Mouse (Mus musculus): ENCODE measurements around the gene Gm49345. TPM values are rescaled to one million over a fixed set of nuclear protein-coding genes. Genes with fewer than 3 reads are reported as not detected.

Gene Gm49345
- polyA plus RNA-seq, 1 experiment from 2014 or later, result not detected

DNA sequence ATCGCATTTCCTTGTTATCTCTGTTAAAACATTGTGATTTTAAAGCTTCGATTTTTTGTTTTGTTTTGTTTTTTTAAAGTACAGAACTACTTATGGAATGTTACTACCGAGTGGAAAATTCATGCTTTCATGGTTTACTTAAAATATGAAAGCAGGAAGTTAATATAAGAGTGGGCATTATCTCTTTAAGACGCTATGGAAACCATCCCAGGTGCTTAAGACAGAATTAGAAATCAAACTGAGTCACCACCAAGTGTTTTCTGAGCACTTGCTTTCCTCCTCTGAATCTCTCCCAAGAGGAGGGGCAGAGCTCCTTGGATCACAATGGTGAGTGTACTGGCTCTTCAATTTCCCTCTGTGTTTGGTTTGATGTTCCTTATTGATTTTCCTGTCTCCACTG, 27.5 kb downstream of the Gm49345 start:
- Histone ChIP-seq H3K27me3 (ENCODE audit: insufficient read depth, low read length) (no peaks in the 10 kb centered on the region), H3K4me1 (ENCODE audit: insufficient read depth) (peaks cover 4% of the 10 kb centered on the region; the same call in 1 of the 2 replicates), H3K36me3 (replicated peaks; ENCODE audit: insufficient read depth, low read length) (no peaks in the 10 kb centered on the region), H3K27ac (ENCODE audit: low read depth) (no peak overlapping the region), H3K9me3 (ENCODE audit: low read length) (no peaks in the 10 kb centered on the region), H3K9ac (replicated peaks) (no peak overlapping the region), H3K4me2 (ENCODE audit: low read depth, low read length) (peak overlapping the region; percentile 66; the same call in 1 of the 2 replicates), H3K4me3 (ENCODE audit: low read depth, low read length) (no peak overlapping the region; the same call in 1 of the 2 replicates)
- ATAC-seq, result no peak
- 75% methylated on average over 4 of the region's 4 CpGs for WGBS (ENCODE audit: insufficient replicate concordance)
- DNase-seq, result no peak
- TF ChIP-seq EP300 (IDR thresholded peaks at IDR 0.05; ENCODE audit: low read depth) (no peak), CTCF (IDR thresholded peaks at IDR 0.05; ENCODE audit: low read depth) (no peak)

DNA sequence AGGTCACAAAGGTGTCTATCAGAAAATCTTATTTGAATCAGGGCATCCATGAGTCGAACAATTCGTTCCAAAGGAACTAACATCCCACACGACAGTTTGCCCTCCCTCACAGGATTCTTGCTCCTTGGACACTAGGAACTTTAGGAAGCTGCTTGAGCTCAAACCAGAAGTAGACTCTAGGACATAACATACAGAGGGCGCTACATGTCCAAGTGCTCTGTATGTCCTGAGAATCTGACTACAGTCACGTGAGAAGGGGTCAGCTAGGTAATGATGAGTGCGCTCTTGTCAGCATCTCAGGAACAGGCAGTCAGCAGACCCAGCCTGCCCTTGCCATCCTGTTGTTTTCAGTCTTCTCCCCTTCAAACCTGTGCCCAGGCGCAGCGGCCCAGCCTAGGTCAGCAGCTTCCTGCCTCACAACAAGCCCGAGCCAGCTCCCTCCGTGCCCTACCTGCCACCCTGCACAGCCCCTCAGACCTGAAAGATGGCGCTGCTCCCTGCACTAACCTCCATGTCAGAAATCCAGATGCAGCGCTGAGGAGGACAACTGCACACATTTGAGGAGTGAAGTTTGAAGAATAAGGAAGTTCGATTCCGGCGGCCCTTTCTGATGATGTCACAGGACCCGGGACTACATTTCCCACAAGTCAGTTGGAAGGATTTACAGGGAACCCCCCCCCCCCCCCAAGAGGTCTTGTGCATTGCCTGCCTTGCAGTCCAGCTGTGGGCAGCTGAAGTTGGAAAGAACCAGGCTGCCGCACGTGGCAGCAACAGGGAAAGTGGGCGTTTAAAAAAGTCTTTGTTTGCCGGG, 28.3 kb downstream of the Gm49345 start, which contains the start of gene Zfp729b:
Zfp729b (minus strand) TSS at position 642 of the 811 bp plus-strand sequence.
- peaks cover 4% of the 10 kb centered on the region; the same call in 1 of the 2 replicates for H3K4me1 ChIP-seq (ENCODE audit: insufficient read depth)
- peak within 1 kb of the TSS; percentile 88 for H3K27ac ChIP-seq (ENCODE audit: low read depth)
- ATAC-seq (peak; percentile 96), DNase-seq (peak; percentile 90)
- H3K27me3 ChIP-seq (ENCODE audit: insufficient read depth, low read length), result no peaks in the 10 kb centered on the region
- no peaks in the 10 kb centered on the region for H3K9me3 ChIP-seq (ENCODE audit: low read length)
- H3K36me3 ChIP-seq (replicated peaks; ENCODE audit: insufficient read depth, low read length), result no peaks in the 10 kb centered on the region
- WGBS (ENCODE audit: insufficient replicate concordance), result 2% methylated on average over 20 of the region's 20 CpGs
- peak; percentile 69 for TF ChIP-seq CTCF (IDR thresholded peaks at IDR 0.05; ENCODE audit: low read depth)
- 0 out of 2 replicates have a peak, but pooled peaks have one; percentile 55 for TF ChIP-seq EP300 (IDR thresholded peaks at IDR 0.05; ENCODE audit: low read depth)
- peak within 1 kb of the TSS; percentile 89 for H3K9ac ChIP-seq (replicated peaks)
- H3K4me2 ChIP-seq (ENCODE audit: low read depth, low read length), result peak within 1 kb of the TSS; percentile 66
- peak within 1 kb of the TSS; percentile 85 for H3K4me3 ChIP-seq (ENCODE audit: low read depth, low read length)

DNA sequence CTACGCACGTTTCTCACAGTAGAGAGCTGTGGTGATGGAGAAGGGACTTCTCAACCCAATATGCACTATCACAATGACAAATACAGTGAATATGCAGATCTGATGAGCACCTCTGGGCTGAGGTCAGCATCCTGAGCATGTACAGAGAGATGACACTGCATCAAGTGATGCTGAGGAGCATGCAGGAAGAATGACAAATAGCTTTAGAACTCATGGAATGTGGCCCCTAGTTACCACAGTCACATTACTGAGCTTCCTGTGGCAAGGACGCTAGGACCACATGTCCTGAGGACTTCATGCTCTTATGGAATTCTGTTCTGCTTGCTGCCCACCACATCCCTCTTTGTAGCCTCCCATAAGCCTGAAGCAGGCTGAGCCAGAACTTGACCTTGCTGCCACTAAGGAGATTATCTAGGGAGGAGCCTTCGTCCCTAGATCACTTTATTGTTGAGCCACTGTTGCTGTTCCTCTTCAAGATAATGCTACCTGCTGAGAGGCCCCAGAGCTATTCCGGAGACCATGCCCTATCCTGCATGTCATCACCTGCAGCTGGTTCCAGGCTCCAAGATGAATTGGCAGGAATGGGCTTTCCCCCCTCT, 64.9 kb downstream of the Gm49345 start:
- 68% methylated on average over 5 of the region's 5 CpGs for WGBS (ENCODE audit: insufficient replicate concordance)
- no peak overlapping the region for H3K27ac ChIP-seq (ENCODE audit: low read depth)
- TF ChIP-seq EP300 (IDR thresholded peaks at IDR 0.05; ENCODE audit: low read depth) (no peak), CTCF (IDR thresholded peaks at IDR 0.05; ENCODE audit: low read depth) (no peak)
- ATAC-seq, result no peak
- no peaks in the 10 kb centered on the region for H3K9me3 ChIP-seq (ENCODE audit: low read length)
- no peaks in the 10 kb centered on the region for H3K36me3 ChIP-seq (replicated peaks; ENCODE audit: insufficient read depth, low read length)
- no peak overlapping the region for H3K4me2 ChIP-seq (ENCODE audit: low read depth, low read length)
- no peaks in the 10 kb centered on the region for H3K27me3 ChIP-seq (ENCODE audit: insufficient read depth, low read length)
- H3K4me1 ChIP-seq (ENCODE audit: insufficient read depth), result no peaks in the 10 kb centered on the region
- no peak overlapping the region for H3K4me3 ChIP-seq (ENCODE audit: low read depth, low read length)
- no peak for DNase-seq
- no peak overlapping the region for H3K9ac ChIP-seq (replicated peaks)

DNA sequence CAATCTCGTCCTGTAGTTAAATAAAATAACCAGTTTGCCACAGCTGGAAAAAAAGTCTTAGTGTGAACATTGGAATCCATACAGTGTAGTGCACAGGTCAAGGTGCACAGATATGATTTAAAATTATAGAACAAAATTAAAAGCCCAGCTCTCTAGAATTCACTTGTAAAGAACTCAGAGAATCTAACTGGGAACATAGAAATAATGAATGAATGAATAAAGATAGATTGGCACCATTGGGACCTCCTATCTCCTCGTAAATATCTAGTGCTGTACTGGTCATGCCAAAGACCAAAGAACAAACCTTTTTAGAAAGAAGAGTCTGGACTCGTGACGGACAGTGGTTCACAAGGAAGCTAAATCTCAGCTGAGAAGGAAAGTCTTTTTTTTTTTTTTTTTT, 83.8 kb downstream of the Gm49345 start, which contains the start of gene Zfp748:
Zfp748 (minus strand) TSS at position 101 of the 400 bp plus-strand sequence.
- DNase-seq (no peak), ATAC-seq (no peak)
- H3K27ac ChIP-seq (ENCODE audit: low read depth), result peak within 1 kb of the TSS; percentile 79
- peak within 1 kb of the TSS; percentile 80 for H3K9ac ChIP-seq (replicated peaks)
- no peaks in the 10 kb centered on the region for H3K27me3 ChIP-seq (ENCODE audit: insufficient read depth, low read length)
- H3K4me1 ChIP-seq (ENCODE audit: insufficient read depth), result peaks cover 14% of the 10 kb centered on the region
- peak within 1 kb of the TSS; percentile 74 for H3K4me3 ChIP-seq (ENCODE audit: low read depth, low read length)
- peak within 1 kb of the TSS; percentile 73 for H3K4me2 ChIP-seq (ENCODE audit: low read depth, low read length)
- no peaks in the 10 kb centered on the region for H3K36me3 ChIP-seq (replicated peaks; ENCODE audit: insufficient read depth, low read length)
- H3K9me3 ChIP-seq (ENCODE audit: low read length), result no peaks in the 10 kb centered on the region
- 71% methylated on average over 4 of the region's 4 CpGs for WGBS (ENCODE audit: insufficient replicate concordance)
- no peak for TF ChIP-seq EP300 (IDR thresholded peaks at IDR 0.05; ENCODE audit: low read depth)

DNA sequence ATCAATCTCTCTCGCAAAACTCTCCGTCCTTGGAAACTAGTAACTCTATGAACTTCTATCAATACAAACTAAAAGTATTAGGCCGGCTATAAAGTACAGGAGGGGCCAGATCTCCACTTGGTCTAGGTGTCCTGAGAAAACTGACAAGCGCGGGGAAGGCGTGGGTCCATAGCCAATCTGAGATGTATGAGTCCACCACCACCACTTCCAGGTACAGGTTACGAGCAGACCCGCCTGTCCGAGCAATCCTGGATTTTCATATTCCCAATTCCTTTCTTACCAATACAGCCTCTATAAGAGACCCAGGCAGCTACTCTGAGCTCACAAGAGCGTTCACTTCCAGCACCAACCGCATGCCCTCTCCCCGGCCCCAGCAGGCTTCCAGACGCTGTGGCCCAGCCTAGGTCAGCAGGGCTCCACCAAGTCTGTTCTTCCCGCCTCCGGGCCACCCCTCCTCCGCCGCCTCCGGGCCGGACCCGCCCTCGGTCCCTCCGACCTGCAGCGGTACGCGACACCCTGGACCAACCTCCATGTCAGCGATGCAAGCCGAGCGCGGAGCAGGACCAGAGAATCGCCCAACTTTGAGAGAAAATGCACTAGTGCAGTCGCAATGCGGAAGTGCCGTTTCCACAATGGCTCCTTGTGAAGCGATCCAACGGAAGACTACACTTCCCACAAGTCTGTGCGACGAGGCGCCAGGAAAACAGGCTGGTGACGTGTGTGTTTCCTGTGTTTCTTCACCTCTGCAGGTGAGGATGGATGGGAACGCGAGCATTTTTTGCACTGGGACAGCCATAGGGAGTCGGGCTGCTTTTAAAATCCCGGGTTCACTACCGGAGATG, 84.8 kb downstream of the Gm49345 start:
- TF ChIP-seq EP300 (IDR thresholded peaks at IDR 0.05; ENCODE audit: low read depth), result no peak
- no peak for TF ChIP-seq CTCF (IDR thresholded peaks at IDR 0.05; ENCODE audit: low read depth)

More for the DNA sequence above, 84.8 kb downstream of the Gm49345 start:
- Histone ChIP-seq H3K9ac (replicated peaks) (peak overlapping the region; percentile 80), H3K27ac (ENCODE audit: low read depth) (peak overlapping the region; percentile 79), H3K9me3 (ENCODE audit: low read length) (no peaks in the 10 kb centered on the region), H3K27me3 (ENCODE audit: insufficient read depth, low read length) (no peaks in the 10 kb centered on the region), H3K36me3 (replicated peaks; ENCODE audit: insufficient read depth, low read length) (no peaks in the 10 kb centered on the region; the same call in 1 of the 2 replicates), H3K4me3 (ENCODE audit: low read depth, low read length) (peak overlapping the region; percentile 74), H3K4me2 (ENCODE audit: low read depth, low read length) (peak overlapping the region; percentile 73), H3K4me1 (ENCODE audit: insufficient read depth) (peaks cover 14% of the 10 kb centered on the region)
- peak; percentile 86 for DNase-seq
- under 1% methylated on average over 44 of the region's 44 CpGs for WGBS (ENCODE audit: insufficient replicate concordance)
- ATAC-seq, result peak; percentile 98

Measured in liver, postnatal 0 days (tissue).